Mouse (Mus musculus) spleen, adult 18-20 months (tissue): ENCODE data around the gene Alad.
"Not testable (repeated sequence)": the region's sequence is repeated elsewhere in the genome, so short reads cannot be mapped to it uniquely, and the experiment has no call there.

ENCODE experiments used
- DNase-seq, 2 experiments: peaks; one replicate each; pipeline ENCODE4 v3.0.0; 2022; ENCODE audit warnings: mixed read lengths in 2 of 2

Gene Alad

GRCm38 (mm10) chr4:62485450-62486161, 34.1 kb downstream of the Alad start:
- DNase-seq = no peak

DNA sequence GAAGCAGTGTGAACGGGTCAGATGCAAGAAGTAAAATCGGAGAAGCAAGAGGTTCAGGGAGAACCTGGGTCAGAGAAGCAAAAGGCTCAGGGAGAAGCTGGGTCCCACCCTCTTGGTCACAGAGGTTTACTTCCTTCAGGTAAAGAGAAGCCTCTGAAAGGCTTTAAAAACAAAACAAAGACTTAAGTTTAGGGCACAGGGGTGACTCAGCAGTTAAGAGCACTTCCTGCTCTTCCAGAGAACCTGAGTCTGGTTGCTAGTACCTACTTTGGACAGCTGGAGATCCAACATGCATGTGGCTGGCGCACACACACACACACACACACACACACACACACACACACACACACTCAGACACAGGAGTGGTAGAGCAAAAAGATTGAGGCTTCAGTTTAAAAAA, 34.8 kb downstream of the Alad start:
- DNase-seq = no peak

GRCm38 (mm10) chr4:62480709-62481605, 38.8 kb downstream of the Alad start:
- peak in 1 of 2 experiments; percentile 24 for DNase-seq

- DNase-seq = peak; percentile 42 to 64
These were observed 39.6 kb downstream of the Alad start, which contains the start of gene Bspry for GRCm38 (mm10) chr4:62479937-62480708. Bspry (plus strand) TSS chr4:62480053.

- DNase-seq = not testable (repeated sequence)
These were observed 40.2 kb downstream of the Alad start for GRCm38 (mm10) chr4:62479593-62479936.

DNA sequence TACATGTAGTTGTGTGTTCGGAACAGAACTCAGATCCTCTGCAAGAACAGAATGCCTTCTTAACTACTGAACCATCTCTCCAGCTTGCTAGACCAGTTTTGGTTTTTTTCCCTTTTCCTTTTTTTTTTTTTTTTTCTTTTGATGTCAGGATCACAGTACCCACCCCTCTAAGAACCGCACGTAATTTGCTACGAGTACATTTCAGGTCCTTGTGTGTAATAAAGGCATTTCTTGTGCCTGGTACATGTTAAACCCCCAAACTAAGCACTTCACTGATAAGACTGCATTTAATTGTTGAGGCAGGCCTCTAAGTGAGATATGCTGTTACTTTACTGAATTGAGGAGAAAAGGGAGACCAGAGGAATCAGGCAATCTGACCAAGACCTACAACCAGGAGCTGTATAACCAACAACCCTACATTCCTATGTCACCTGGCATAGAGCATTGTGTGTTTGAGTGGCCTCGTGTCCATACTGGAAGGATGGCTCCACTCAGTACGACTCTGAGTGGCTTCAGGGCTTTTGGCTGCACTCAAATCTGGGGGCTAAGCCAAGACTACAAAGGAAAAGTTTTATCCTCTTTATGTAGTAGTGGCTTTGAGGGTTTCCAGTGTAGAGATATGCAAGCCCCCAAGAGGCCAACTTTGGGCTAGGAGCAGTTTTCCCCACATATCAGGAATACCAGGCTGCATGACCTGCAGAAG, 42.0 kb downstream of the Alad start:
- no peak for DNase-seq

DNA sequence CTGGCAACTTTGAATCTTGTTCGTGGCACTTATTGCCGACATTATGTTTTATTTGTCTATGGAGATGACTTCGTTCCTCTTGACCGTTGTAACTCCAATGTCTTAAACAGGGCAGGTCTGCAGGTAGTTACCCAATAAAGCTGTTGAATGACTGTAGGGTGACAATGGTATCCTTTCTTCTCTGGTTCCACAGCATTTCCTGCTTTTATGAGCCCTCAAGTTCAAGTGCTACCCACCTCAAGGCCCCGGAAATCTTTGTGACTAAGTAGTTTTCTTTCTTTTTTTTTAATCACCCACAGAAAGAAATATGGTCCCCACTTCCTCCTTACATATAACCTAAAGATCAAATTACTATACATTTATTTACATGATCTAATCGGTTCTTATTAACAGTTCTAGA, 43.9 kb downstream of the Alad start:
- no peak for DNase-seq

GRCm38 (mm10) chr4:62475131-62475530, 44.6 kb downstream of the Alad start:
- DNase-seq = no peak

- DNase-seq = no peak
These were observed 47.6 kb downstream of the Alad start for GRCm38 (mm10) chr4:62472071-62472470.

DNA sequence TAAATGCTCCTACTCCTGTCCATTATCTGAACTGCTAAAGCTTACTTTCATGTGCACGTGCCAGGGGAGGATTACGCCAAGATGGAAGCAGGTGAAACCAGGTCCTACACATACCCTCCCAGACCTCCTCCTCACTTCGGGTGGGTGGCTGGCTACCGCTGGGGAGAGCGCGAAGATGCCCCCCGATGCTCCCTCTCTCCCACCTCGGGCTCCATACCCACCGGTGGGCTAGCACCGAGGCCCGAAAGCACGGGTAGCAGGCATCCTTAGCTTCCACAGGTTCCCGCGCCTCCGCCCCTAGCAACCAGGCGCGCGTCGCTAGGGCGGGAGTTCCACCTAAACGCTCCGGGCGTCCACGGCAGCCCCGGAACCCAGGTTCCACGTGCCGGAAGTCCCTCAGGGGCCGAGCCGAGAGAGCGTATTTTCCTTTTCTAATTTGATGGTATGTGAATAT, 49.1 kb downstream of the Alad start, which contains the start of gene Wdr31:
Gene Wdr31 (minus strand): TSS at position 299 of the 454 bp plus-strand sequence.
- DNase-seq = peak; percentile 50 to 74

- DNase-seq = no peak
These were observed 51.6 kb downstream of the Alad start for GRCm38 (mm10) chr4:62468158-62468557.

DNA sequence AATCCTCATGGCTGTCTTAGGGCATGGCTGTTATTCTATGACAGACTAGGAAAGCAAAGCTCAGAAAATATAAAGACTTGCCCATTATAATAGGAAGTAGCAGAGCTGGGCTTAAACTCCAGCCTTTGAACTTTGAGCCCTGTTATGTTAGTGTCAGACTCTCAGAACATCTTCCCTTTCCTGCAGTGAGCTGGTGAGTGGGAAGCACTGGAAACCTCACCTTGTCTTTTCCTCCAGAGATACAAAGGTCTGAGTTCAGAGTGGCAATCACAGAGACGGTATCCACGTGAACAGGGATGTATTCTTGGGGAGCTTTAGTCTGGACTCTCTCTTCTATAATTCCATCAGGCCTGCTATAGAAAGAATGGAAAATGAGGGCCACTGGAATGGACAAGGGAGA, 56.6 kb downstream of the Alad start:
- no peak for DNase-seq

DNA sequence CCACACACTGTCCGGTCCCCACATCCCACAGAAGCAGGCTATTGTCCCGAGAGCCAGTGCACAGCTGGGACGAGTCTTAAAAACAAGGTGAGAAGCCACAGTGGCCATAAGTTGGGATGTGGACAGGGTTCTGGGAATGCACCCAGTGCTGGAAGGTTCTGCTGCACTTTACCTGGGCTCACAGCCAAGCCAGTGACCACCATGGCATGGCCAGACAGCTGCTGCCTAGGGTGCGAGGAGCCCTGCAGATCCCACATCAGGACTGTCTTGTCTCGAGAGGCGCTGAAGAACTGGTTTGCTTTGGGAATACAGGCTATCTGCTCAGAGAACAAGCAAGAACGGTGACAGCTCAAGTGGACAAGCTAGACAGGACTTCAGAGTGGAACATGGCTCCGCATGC, 59.4 kb downstream of the Alad start:
- no peak for DNase-seq
